Mouse (Mus musculus): ENCODE measurements around the gene Foxo3. TPM values are rescaled to one million over a fixed set of nuclear protein-coding genes. Genes with fewer than 3 reads are reported as not detected.

Gene Foxo3
- total and polyA plus RNA-seq, 3 experiments, result 9.2 to 18.2 (median 12.6) TPM

GRCm38 (mm10) chr10:42211407-42211806 lies 65.1 kb downstream of the Foxo3 start:
- H3K36me3 ChIP-seq (replicated peaks in 1 of 2; ENCODE audit: control insufficient read depth in 1 of 2, insufficient read depth in 1 of 2, low read length in 1 of 2), result peaks cover 2 to 56% of the 10 kb centered on the region in 2 experiments
- no peak overlapping the region for H3K9ac ChIP-seq (ENCODE audit: insufficient read depth, low read depth)
- no peak overlapping the region for H3K4me3 ChIP-seq (replicated peaks in 1 of 3; ENCODE audit: low read depth in 2 of 3, low read length in 2 of 3, poor library complexity in 1 of 3)
- peaks cover 10 to 32% of the 10 kb centered on the region in 2 experiments for H3K4me1 ChIP-seq (ENCODE audit: control insufficient read depth in 1 of 2, insufficient read depth in 2 of 2)
- dilution Hi-C loops (cut with MboI; ENCODE audit: extremely low pct_ligation_motif_present, extremely low pct_unique_long_range_greater_than_20kb, low sequenced_read_pairs), result no loop called here
- H3K27ac ChIP-seq (ENCODE audit: insufficient read depth, low read depth), result no peak overlapping the region
- no peak overlapping the region for H3K4me2 ChIP-seq (ENCODE audit: insufficient read depth, low read depth, poor library complexity, severe bottlenecking)
- no peaks in the 10 kb centered on the region for H3K27me3 ChIP-seq (replicated peaks)
- in situ Hi-C loops (cut with MboI; ENCODE audit: low pct_ligation_motif_present, low pct_unique_long_range_greater_than_20kb, low sequenced_read_pairs), result no loop called here
- TF ChIP-seq ELF1 (IDR thresholded peaks at IDR 0.05; ENCODE audit: low read depth, low read length) (no peak), ZKSCAN1 (IDR thresholded peaks at IDR 0.05; ENCODE audit: borderline replicate concordance, low read depth, low read length) (no peak), KAT2A (IDR thresholded peaks at IDR 0.05; ENCODE audit: insufficient replicate concordance, low read length) (no peak), SIN3A (IDR thresholded peaks at IDR 0.05; ENCODE audit: low read length) (no peak), PAX5 (IDR thresholded peaks at IDR 0.05; ENCODE audit: low read length) (no peak), MAZ (IDR thresholded peaks at IDR 0.05; ENCODE audit: low read depth, low read length) (no peak), EP300 (IDR thresholded peaks at IDR 0.05; ENCODE audit: low read length) (no peak), JUND (conservative IDR thresholded peaks at IDR 0.05; ENCODE audit: low read depth, low read length) (no peak), POLR2A (IDR thresholded peaks at IDR 0.05; ENCODE audit: low read depth, low read length) (no peak), POLR2AphosphoS2 (IDR thresholded peaks at IDR 0.05; ENCODE audit: low read depth, low read length) (no peak), NRF1 (IDR thresholded peaks at IDR 0.05; ENCODE audit: low read depth, low read length) (no peak), CTCF (conservative IDR thresholded peaks at IDR 0.05 in 1 of 2, IDR thresholded peaks at IDR 0.05 in 1 of 2; ENCODE audit: low read depth in 2 of 2, low read length in 2 of 2) (no peak), NELFE (IDR thresholded peaks at IDR 0.05; ENCODE audit: low read depth, low read length) (no peak), USF2 (conservative IDR thresholded peaks at IDR 0.05; ENCODE audit: low read depth, low read length) (no peak), SMC3 (IDR thresholded peaks at IDR 0.05; ENCODE audit: low read depth, low read length) (no peak), RCOR1 (conservative IDR thresholded peaks at IDR 0.05; ENCODE audit: low read depth, low read length) (no peak), CHD1 (IDR thresholded peaks at IDR 0.05; ENCODE audit: low read depth, low read length) (no peak), IRF4 (IDR thresholded peaks at IDR 0.05; ENCODE audit: low read depth, low read length) (no peak)
- H3K9me3 ChIP-seq (replicated peaks; ENCODE audit: low read length), result peaks cover 7% of the 10 kb centered on the region
- no peaks in the 10 kb centered on the region for H3K79me2 ChIP-seq (replicated peaks; ENCODE audit: control insufficient read depth, extremely low read depth, insufficient read depth, poor library complexity, severe bottlenecking)
- DNase-seq (ENCODE audit: extremely low read depth), result no peak

GRCm38 (mm10) chr10:42210641-42211040 lies 65.9 kb downstream of the Foxo3 start:
- Histone ChIP-seq H3K79me2 (replicated peaks; ENCODE audit: control insufficient read depth, extremely low read depth, insufficient read depth, poor library complexity, severe bottlenecking) (no peaks in the 10 kb centered on the region), H3K36me3 (replicated peaks in 1 of 2; ENCODE audit: control insufficient read depth in 1 of 2, insufficient read depth in 1 of 2, low read length in 1 of 2) (peaks cover 2 to 56% of the 10 kb centered on the region in 2 experiments), H3K9me3 (replicated peaks; ENCODE audit: low read length) (peaks cover 7% of the 10 kb centered on the region), H3K9ac (ENCODE audit: insufficient read depth, low read depth) (no peak overlapping the region), H3K4me3 (replicated peaks in 1 of 3; ENCODE audit: low read depth in 2 of 3, low read length in 2 of 3, poor library complexity in 1 of 3) (peak overlapping the region in 1 of 3 experiments; percentile 20), H3K4me1 (ENCODE audit: control insufficient read depth in 1 of 2, insufficient read depth in 2 of 2) (peaks cover 10 to 32% of the 10 kb centered on the region in 2 experiments), H3K27me3 (replicated peaks) (no peaks in the 10 kb centered on the region), H3K4me2 (ENCODE audit: insufficient read depth, low read depth, poor library complexity, severe bottlenecking) (peak overlapping the region; percentile 48; the same call in 1 of the 2 replicates), H3K27ac (ENCODE audit: insufficient read depth, low read depth) (peak overlapping the region; percentile 68)
- in situ Hi-C loops (cut with MboI; ENCODE audit: low pct_ligation_motif_present, low pct_unique_long_range_greater_than_20kb, low sequenced_read_pairs), result no loop called here
- DNase-seq (ENCODE audit: extremely low read depth), result no peak
- TF ChIP-seq CHD1 (IDR thresholded peaks at IDR 0.05; ENCODE audit: low read depth, low read length) (no peak), GABPA (IDR thresholded peaks at IDR 0.05; ENCODE audit: insufficient replicate concordance, low read depth, low read length) (no peak), CTCF (conservative IDR thresholded peaks at IDR 0.05 in 1 of 2, IDR thresholded peaks at IDR 0.05 in 1 of 2; ENCODE audit: low read depth in 2 of 2, low read length in 2 of 2) (no peak), MAX (IDR thresholded peaks at IDR 0.05; ENCODE audit: low read length) (no peak), MXI1 (IDR thresholded peaks at IDR 0.05; ENCODE audit: low read depth, low read length) (no peak), MEF2A (IDR thresholded peaks at IDR 0.05; ENCODE audit: borderline replicate concordance, low read depth, low read length) (no peak), BHLHE40 (IDR thresholded peaks at IDR 0.05; ENCODE audit: low read depth, low read length) (no peak), RCOR1 (conservative IDR thresholded peaks at IDR 0.05; ENCODE audit: low read depth, low read length) (no peak), JUN (IDR thresholded peaks at IDR 0.05; ENCODE audit: insufficient read depth, low read depth, low read length) (no peak), CHD2 (IDR thresholded peaks at IDR 0.05; ENCODE audit: low read length) (no peak), ZC3H11A (IDR thresholded peaks at IDR 0.05; ENCODE audit: low read depth, low read length) (no peak), SMC3 (IDR thresholded peaks at IDR 0.05; ENCODE audit: low read depth, low read length) (no peak)
- dilution Hi-C loops (cut with MboI; ENCODE audit: extremely low pct_ligation_motif_present, extremely low pct_unique_long_range_greater_than_20kb, low sequenced_read_pairs), result no loop called here
